Mouse (Mus musculus): ENCODE measurements around the gene Plpp7. TPM values are rescaled to one million over a fixed set of nuclear protein-coding genes. Genes with fewer than 3 reads are reported as not detected.
A peak's percentile ranks its signal among the peaks of the same experiment; 100 is the strongest.

Gene Plpp7
- polyA plus RNA-seq, 1 experiment: not detected

DNA sequence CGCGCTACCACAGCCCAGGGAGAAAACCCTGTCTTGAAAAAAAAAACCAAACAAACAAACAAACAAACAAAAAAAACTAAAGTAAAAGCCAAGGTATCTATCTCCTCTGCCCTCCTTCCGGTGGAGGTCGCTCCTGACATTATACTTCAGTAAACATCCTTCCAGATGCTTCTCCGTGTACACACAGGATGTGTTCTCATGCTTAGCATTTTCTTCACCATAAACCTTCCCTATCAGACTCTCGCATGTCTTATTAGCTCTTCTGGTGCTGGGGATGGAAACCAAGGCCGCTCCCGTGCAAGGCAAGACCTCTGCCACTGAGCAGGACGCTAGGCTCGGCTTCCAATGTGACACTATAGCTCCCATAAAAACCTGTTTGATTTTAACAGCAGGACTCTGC, 17.6 kb upstream of the Plpp7 start:
- Histone ChIP-seq H3K4me3 (replicated peaks; ENCODE audit: control insufficient read depth, low read depth, low read length) (no peak overlapping the region), H3K4me1 (ENCODE audit: control insufficient read depth, insufficient read depth, low read length) (peaks cover 9% of the 10 kb centered on the region)

DNA sequence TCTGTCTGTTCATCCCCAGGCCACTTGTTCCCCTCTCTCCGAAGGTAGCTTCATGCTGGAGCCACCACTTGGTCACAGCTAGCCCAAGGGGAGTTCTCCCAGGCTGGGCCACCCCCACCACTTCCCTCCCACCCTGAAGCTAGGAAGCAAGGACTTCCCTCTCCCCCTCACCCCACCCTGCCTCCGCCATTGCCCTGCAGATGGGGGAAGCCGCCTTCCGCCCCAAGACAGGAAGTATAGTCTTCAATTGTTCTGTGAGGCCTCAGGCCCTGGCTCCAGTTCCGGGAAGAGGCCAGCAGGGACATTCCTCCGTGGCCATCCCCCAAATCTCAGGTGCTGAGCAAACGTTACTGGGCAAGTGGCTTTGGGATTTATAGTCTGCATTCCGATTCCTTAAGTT, 16.8 kb upstream of the Plpp7 start:
- Histone ChIP-seq H3K4me1 (ENCODE audit: control insufficient read depth, insufficient read depth, low read length) (peaks cover 9% of the 10 kb centered on the region), H3K27ac (ENCODE audit: control insufficient read depth, insufficient read depth, low read depth, low read length, poor library complexity) (peak overlapping the region; percentile 3; the same call in 1 of the 2 replicates), H3K4me3 (replicated peaks; ENCODE audit: control insufficient read depth, low read depth, low read length) (no peak overlapping the region)
- TF ChIP-seq CTCF (IDR thresholded peaks at IDR 0.05; ENCODE audit: control insufficient read depth, insufficient read depth, low read length) (no peak), POLR2A (IDR thresholded peaks at IDR 0.05; ENCODE audit: borderline replicate concordance, control insufficient read depth, low read depth, low read length) (no peak)
- WGBS: 17% methylated on average over 8 of the region's 8 CpGs

More for the DNA sequence above, 17.6 kb upstream of the Plpp7 start:
- 81% methylated on average over 10 of the region's 10 CpGs for WGBS
- no peak overlapping the region for H3K27ac ChIP-seq (ENCODE audit: control insufficient read depth, insufficient read depth, low read depth, low read length, poor library complexity)
- no peak for TF ChIP-seq CTCF (IDR thresholded peaks at IDR 0.05; ENCODE audit: control insufficient read depth, insufficient read depth, low read length)
- no peak for TF ChIP-seq POLR2A (IDR thresholded peaks at IDR 0.05; ENCODE audit: borderline replicate concordance, control insufficient read depth, low read depth, low read length)

DNA sequence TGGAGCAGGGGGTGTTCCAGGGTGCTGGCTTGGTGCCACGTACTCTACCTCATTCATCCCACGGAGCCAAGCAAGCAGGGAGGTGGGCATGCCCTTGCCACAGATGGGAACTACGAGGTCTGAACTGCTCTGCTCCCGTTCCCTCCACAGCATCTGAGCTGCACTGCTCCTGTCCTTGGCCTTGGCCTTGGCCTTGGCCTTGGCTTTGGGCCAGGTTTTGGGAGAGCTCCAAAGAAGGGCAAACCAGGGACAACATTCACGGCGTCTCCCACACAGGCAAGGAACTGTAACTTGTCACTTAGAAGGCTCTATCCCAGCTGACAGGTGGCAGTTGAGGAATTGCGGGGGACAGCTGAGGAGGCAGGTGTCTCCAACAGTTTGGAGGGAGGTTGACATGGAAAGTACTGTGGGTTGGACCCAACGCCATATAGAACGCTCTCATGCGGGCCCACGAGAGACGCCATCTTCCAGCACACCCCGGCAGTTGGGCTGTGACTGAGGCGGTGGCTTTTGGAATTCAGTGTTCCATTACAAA, 16.1 kb upstream of the Plpp7 start:
- Histone ChIP-seq H3K4me1 (ENCODE audit: control insufficient read depth, insufficient read depth, low read length) (peaks cover 9% of the 10 kb centered on the region), H3K4me3 (replicated peaks; ENCODE audit: control insufficient read depth, low read depth, low read length) (peak overlapping the region; percentile 16), H3K27ac (ENCODE audit: control insufficient read depth, insufficient read depth, low read depth, low read length, poor library complexity) (peak overlapping the region; percentile 3; the same call in 1 of the 2 replicates)
- TF ChIP-seq CTCF (IDR thresholded peaks at IDR 0.05; ENCODE audit: control insufficient read depth, insufficient read depth, low read length) (no peak), POLR2A (IDR thresholded peaks at IDR 0.05; ENCODE audit: borderline replicate concordance, control insufficient read depth, low read depth, low read length) (no peak)
- 86% methylated on average over 14 of the region's 14 CpGs for WGBS

DNA sequence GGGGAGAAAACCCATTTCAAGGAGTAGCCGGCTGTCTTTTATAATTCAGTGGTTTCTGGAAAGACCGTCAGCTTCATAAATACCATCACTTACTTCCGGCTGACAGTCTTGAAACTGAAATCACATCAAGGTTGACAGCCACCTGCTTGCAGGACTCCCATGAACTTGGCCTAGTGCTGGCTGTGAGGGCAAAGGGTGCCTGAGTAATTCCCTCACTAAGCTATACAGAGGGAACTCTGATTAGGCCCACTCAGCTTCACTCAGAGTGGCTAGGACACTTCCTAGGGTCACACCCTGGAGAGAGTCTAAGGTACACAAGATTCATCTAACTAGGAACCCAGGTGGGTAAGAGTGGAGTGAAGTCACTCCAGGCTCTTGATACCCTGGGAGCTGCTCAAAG, 14.6 kb upstream of the Plpp7 start:
- no peak for TF ChIP-seq POLR2A (IDR thresholded peaks at IDR 0.05; ENCODE audit: borderline replicate concordance, control insufficient read depth, low read depth, low read length)
- TF ChIP-seq CTCF (IDR thresholded peaks at IDR 0.05; ENCODE audit: control insufficient read depth, insufficient read depth, low read length): no peak
- WGBS: 42% methylated on average over 3 of the region's 3 CpGs

DNA sequence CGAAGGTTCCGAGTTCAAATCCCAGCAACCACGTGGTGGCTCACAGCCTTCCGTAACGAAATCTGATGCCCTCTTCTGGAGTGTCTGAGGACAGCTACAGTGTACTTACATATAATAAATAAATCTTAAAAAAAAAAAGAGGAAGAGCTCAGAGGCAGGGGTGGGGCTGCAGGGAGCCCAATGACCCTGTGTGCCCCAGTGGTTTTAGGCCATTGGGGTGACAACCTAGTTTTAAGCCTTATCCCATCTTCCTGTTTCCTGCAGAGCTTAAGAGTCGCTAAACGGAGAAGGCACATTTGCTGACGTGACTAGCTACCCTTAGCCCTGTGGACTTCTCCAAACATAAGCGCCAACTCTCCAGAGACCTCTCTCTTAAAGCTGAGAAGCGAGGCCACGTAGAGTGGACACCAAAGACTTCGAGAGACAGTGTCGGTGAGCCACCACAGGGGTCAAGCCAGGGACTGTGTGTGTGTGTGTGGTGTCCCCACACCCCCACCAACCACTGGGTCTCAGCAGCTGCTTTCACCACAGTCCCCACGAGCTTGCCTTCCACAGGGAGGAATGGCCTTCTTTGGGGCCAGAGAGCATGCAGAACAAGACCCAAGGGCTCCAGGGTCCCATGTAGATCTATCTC, 13.9 kb upstream of the Plpp7 start:
- WGBS: 8% methylated on average over 14 of the region's 14 CpGs
- Histone ChIP-seq H3K4me3 (replicated peaks; ENCODE audit: control insufficient read depth, low read depth, low read length) (peak overlapping the region; percentile 69), H3K4me1 (ENCODE audit: control insufficient read depth, insufficient read depth, low read length) (peaks cover 11% of the 10 kb centered on the region), H3K27ac (ENCODE audit: control insufficient read depth, insufficient read depth, low read depth, low read length, poor library complexity) (peak overlapping the region; percentile 71)
- TF ChIP-seq CTCF (IDR thresholded peaks at IDR 0.05; ENCODE audit: control insufficient read depth, insufficient read depth, low read length): no peak
- no peak for TF ChIP-seq POLR2A (IDR thresholded peaks at IDR 0.05; ENCODE audit: borderline replicate concordance, control insufficient read depth, low read depth, low read length)

More for the DNA sequence above, 14.6 kb upstream of the Plpp7 start:
- Histone ChIP-seq H3K27ac (ENCODE audit: control insufficient read depth, insufficient read depth, low read depth, low read length, poor library complexity) (peak overlapping the region; percentile 41; the same call in 1 of the 2 replicates), H3K4me3 (replicated peaks; ENCODE audit: control insufficient read depth, low read depth, low read length) (peak overlapping the region; percentile 53), H3K4me1 (ENCODE audit: control insufficient read depth, insufficient read depth, low read length) (peaks cover 11% of the 10 kb centered on the region)

DNA sequence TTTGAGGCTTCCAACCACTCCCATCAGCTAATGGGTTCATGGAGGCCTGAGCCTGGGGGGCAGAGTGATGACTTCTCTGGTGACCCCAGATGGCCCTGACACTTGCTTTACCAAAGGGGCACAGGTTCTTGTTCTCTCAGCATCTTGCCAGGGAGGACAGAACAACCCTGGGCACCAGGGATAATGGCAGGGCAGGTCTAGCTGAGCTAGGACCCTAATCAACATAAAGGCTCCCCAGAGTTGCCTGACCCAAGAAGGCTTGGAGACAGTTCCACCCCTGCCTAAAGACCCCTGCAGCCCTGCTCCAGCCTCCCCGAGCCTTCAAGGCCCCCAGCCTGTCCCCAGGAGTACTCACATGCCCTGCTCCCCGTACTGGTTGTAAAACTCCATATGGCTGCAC, 13.1 kb upstream of the Plpp7 start:
- H3K4me1 ChIP-seq (ENCODE audit: control insufficient read depth, insufficient read depth, low read length): peaks cover 11% of the 10 kb centered on the region
- H3K4me3 ChIP-seq (replicated peaks; ENCODE audit: control insufficient read depth, low read depth, low read length): peak overlapping the region; percentile 69
- H3K27ac ChIP-seq (ENCODE audit: control insufficient read depth, insufficient read depth, low read depth, low read length, poor library complexity): peak overlapping the region; percentile 71
- no peak for TF ChIP-seq CTCF (IDR thresholded peaks at IDR 0.05; ENCODE audit: control insufficient read depth, insufficient read depth, low read length)
- no peak for TF ChIP-seq POLR2A (IDR thresholded peaks at IDR 0.05; ENCODE audit: borderline replicate concordance, control insufficient read depth, low read depth, low read length)
- WGBS: 4% methylated on average over 2 of the region's 2 CpGs

DNA sequence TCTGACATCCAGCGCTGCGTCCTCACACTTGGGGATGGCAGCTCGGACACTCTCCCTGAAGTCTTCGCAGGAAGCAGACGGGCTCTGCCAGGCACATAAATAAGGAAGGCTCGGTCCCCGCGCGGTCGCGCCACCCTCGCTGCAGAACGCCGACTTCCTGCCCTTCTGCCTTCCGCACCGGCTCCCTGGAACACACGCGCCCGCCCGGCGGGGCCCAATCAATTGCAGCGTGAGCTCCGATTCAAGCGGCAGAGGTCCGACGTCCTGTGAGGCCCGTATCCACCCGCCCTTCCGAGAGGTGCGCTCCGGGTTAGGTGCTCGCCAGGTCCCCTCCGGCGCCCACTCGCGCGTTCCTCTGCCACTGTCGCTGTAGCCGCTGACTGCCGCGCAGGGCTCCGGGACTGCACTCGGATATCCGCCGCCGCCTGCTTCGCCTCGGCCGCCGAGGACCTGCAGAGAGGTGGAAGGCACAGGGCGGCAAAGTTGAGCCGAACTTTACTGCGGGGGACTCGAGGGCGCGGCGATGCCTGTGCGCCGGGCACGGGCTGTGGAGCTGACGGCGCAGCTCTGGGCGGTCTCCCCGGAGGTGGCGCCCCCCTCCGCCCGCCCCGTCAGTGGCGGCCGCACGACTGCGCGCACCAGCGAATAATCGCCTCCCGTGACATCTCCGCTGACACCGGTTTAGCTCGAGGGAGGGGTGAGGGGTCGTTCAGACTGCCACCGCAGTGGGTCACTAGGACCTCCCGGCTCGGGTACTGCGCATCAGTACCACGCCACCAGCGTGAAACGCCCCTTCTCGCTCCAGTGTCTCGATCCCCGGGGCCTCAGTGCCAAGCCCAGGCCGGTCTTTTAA, 11.9 kb upstream of the Plpp7 start:
- H3K27ac ChIP-seq (ENCODE audit: control insufficient read depth, insufficient read depth, low read depth, low read length, poor library complexity): peak overlapping the region; percentile 91
- peaks cover 14% of the 10 kb centered on the region for H3K4me1 ChIP-seq (ENCODE audit: control insufficient read depth, insufficient read depth, low read length)
- peak overlapping the region; percentile 69 for H3K4me3 ChIP-seq (replicated peaks; ENCODE audit: control insufficient read depth, low read depth, low read length)
- under 1% methylated on average over 91 of the region's 91 CpGs for WGBS
- TF ChIP-seq CTCF (IDR thresholded peaks at IDR 0.05; ENCODE audit: control insufficient read depth, insufficient read depth, low read length) (peak; percentile 17; the same call in 1 of the 2 replicates), POLR2A (IDR thresholded peaks at IDR 0.05; ENCODE audit: borderline replicate concordance, control insufficient read depth, low read depth, low read length) (peak; percentile 57; the same call in 1 of the 2 replicates)

Data from bone marrow, adult 2 months (tissue).